Mouse (Mus musculus): ENCODE results near the gene Ccnj.

DNA sequence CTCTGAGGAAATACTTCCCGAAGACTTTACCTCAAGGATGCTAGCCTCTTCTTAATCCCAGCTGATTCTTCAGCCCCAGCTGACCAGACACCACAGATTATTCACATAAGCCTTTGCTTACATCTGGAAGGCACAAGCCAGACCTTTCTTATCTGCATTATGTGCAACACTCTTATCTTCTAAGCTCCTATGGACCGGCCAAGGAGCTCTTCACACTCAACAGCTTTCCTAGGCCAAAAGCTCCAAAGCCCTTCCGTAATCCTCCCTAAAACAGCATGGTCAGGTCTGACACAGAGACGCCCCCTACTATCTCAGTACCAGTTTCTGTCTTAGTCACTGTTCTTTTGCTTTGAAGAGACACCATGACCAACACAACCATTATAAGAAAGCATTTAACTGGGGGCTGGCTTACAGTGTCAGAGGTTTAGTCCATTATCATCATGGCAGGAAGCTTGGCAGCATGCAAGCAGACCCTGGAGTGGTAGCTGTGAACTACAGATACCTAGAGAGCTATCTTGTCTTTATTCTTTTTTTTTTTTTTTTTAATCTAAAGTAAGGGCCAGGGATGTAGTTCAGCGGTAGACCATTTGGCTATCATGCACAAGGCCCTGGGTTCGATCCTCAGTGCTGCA lies 13.1 kb upstream of the Ccnj start:
- TF ChIP-seq CTCF (IDR thresholded peaks at IDR 0.05; ENCODE audit: control insufficient read depth, insufficient read depth, insufficient read length) (no peak), USF1 (IDR thresholded peaks at IDR 0.05; ENCODE audit: low read depth) (no peak)

Measured in C2C12 (cell line).